In genomic region chr7:16582299-16582698, GRCm38 (mm10) we compare ENCODE assay signal across 15 mouse cellular contexts. TPM values are rescaled to one million over a fixed set of nuclear protein-coding genes. Genes with fewer than 3 reads are reported as not detected.
DNase-seq lines count a peak whose midpoint lies in the region; ATAC-seq and TF ChIP-seq lines count a peak whose summit lies in the region.
"Had no signal": no experiment of that assay in that cellular context is flagged by ENCODE, and none has a peak within 500 bp of the region (broad histone marks: within the 10 kb centered on the region; RNA-seq: fewer than 3 reads in every experiment).

No protein-coding gene starts in this region.

- H3K27ac ChIP-seq in liver, adult 2 months (replicated peaks; ENCODE audit: insufficient read depth, low read depth, low read length) = peak overlapping the region; percentile 46
- no peak overlapping the region for H3K27ac ChIP-seq in liver, embryonic 11.5 days (ENCODE audit: low read depth, low read length)
- peak overlapping the region; percentile 93 for H3K27ac ChIP-seq in heart, embryonic 16.5 days (ENCODE audit: low read length)
- 0 out of 2 replicates have a peak overlapping the region, but pooled peaks have one; percentile 20 for H3K27ac ChIP-seq in olfactory bulb, adult 2 months (ENCODE audit: insufficient read depth, low read depth, low read length)
- H3K27ac ChIP-seq: neural tube, embryonic 12.5 days had no signal

- intact Hi-C loops in heart, postnatal 10 days (cut with DNase I) = no loop called here
- intact Hi-C loops in left cerebral cortex, postnatal 10 days (cut with DNase I) = no loop called here

- no peak overlapping the region for H3K4me2 ChIP-seq in liver, embryonic 11.5 days
- peak overlapping the region; percentile 5; the same call in 1 of the 2 replicates for H3K4me2 ChIP-seq in heart, embryonic 16.5 days (ENCODE audit: low read depth, low read length)
- H3K4me2 ChIP-seq: midbrain, embryonic 15.5 days; neural tube, embryonic 12.5 days had no signal

- H3K4me1 ChIP-seq in liver, adult 2 months (ENCODE audit: control insufficient read depth, insufficient read depth, low read length) = peaks cover 34% of the 10 kb centered on the region
- peaks cover 14% of the 10 kb centered on the region for H3K4me1 ChIP-seq in liver, embryonic 11.5 days (replicated peaks; ENCODE audit: control insufficient read depth, insufficient read depth, low read length)
- H3K4me1 ChIP-seq in heart, embryonic 16.5 days (ENCODE audit: control insufficient read depth, insufficient read depth, low read length) = peaks cover 69% of the 10 kb centered on the region
- H3K4me1 ChIP-seq in olfactory bulb, adult 2 months (ENCODE audit: control insufficient read depth, insufficient read depth, low read length) = peaks cover 12% of the 10 kb centered on the region

- H3K36me3 ChIP-seq in liver, adult 2 months (ENCODE audit: control insufficient read depth, insufficient read depth, low read length) = no peaks in the 10 kb centered on the region
- no peaks in the 10 kb centered on the region for H3K36me3 ChIP-seq in liver, embryonic 11.5 days (ENCODE audit: control insufficient read depth, insufficient read depth, low read length)
- no peaks in the 10 kb centered on the region for H3K36me3 ChIP-seq in heart, embryonic 16.5 days (ENCODE audit: control insufficient read depth, insufficient read depth)
- H3K36me3 ChIP-seq: midbrain, embryonic 15.5 days; neural tube, embryonic 12.5 days had no signal

- no peak overlapping the region for H3K4me3 ChIP-seq in liver, adult 2 months (ENCODE audit: insufficient read depth, low read depth, low read length)
- H3K4me3 ChIP-seq in liver, embryonic 11.5 days (ENCODE audit: low read depth, low read length) = no peak overlapping the region
- no peak overlapping the region for H3K4me3 ChIP-seq in heart, embryonic 16.5 days (ENCODE audit: low read length)
- no peak overlapping the region for H3K4me3 ChIP-seq in olfactory bulb, adult 2 months (ENCODE audit: insufficient read depth, low read depth, low read length)
- H3K4me3 ChIP-seq: erythroblast, embryonic 14.5 days; midbrain, embryonic 15.5 days; neural tube, embryonic 12.5 days had no signal

- no peak overlapping the region for H3K9ac ChIP-seq in liver, adult 2 months (ENCODE audit: low read depth, low read length)
- H3K9ac ChIP-seq in liver, embryonic 11.5 days (ENCODE audit: low read depth, low read length) = no peak overlapping the region
- peak overlapping the region; percentile 24; the same call in 1 of the 2 replicates for H3K9ac ChIP-seq in heart, embryonic 16.5 days (ENCODE audit: low read length)
- H3K9ac ChIP-seq: midbrain, embryonic 15.5 days; neural tube, embryonic 12.5 days had no signal

- peak; percentile 14 to 28 for DNase-seq in heart, adult 18-20 months
- no peak for DNase-seq in heart, postnatal 10 days
- DNase-seq in liver, adult 2 months (ENCODE audit: extremely low read depth, low read depth, low spot score) = peak; percentile 68
- no peak for DNase-seq in liver, embryonic 11.5 days (ENCODE audit: low spot score)
- DNase-seq in left cerebral cortex, postnatal 10 days (ENCODE audit: extremely low spot score in 1 of 2, low spot score in 2 of 2) = no peak
- no peak for DNase-seq in right cerebral cortex, postnatal 14 days
- DNase-seq: embryo, embryonic 11 days; left cerebral cortex, postnatal 4 days; retina, postnatal 1 day; spleen, adult 18-20 months had no signal

- TF ChIP-seq CTCF in liver, adult 2 months (IDR thresholded peaks at IDR 0.05; ENCODE audit: low read depth, low read length) = no peak
- TF ChIP-seq CTCF in olfactory bulb, adult 2 months (IDR thresholded peaks at IDR 0.05; ENCODE audit: insufficient read depth, low read depth, low read length) = no peak

- no peak for ATAC-seq in liver, embryonic 11.5 days (replicated peaks; ENCODE audit: low FRiP score)
- ATAC-seq in heart, embryonic 16.5 days (replicated peaks; ENCODE audit: extremely low read depth, insufficient read depth, low FRiP score) = no peak
- ATAC-seq: midbrain, embryonic 15.5 days had no signal

- TF ChIP-seq POLR2A in liver, adult 2 months (IDR thresholded peaks at IDR 0.05; ENCODE audit: extremely low read depth, insufficient read depth, low read length) = no peak
- TF ChIP-seq POLR2A in olfactory bulb, adult 2 months (IDR thresholded peaks at IDR 0.05; ENCODE audit: insufficient read depth, low read depth, low read length) = no peak

- H3K27me3 ChIP-seq in liver, adult 2 months (ENCODE audit: control insufficient read depth, insufficient read depth, low read length) = no peaks in the 10 kb centered on the region
- no peaks in the 10 kb centered on the region for H3K27me3 ChIP-seq in liver, embryonic 11.5 days (replicated peaks; ENCODE audit: control insufficient read depth, insufficient read depth, low read length)
- no peaks in the 10 kb centered on the region for H3K27me3 ChIP-seq in heart, embryonic 16.5 days (ENCODE audit: control insufficient read depth, insufficient read depth, low read length)
- H3K27me3 ChIP-seq: midbrain, embryonic 15.5 days; neural tube, embryonic 12.5 days had no signal

- H3K9me3 ChIP-seq in liver, embryonic 11.5 days (ENCODE audit: control insufficient read depth, low read length) = no peaks in the 10 kb centered on the region
- no peaks in the 10 kb centered on the region for H3K9me3 ChIP-seq in heart, embryonic 16.5 days (replicated peaks; ENCODE audit: control insufficient read depth, low read length)
- H3K9me3 ChIP-seq: midbrain, embryonic 15.5 days; neural tube, embryonic 12.5 days had no signal

- peaks cover 31% of the 10 kb centered on the region for H3K79me2 ChIP-seq in liver, adult 2 months (ENCODE audit: control insufficient read depth, insufficient read depth, low read length)

- 10% methylated on average over 3 of the region's 3 CpGs for WGBS in liver, adult 2 months
- WGBS in liver, embryonic 11.5 days = 53% methylated on average over 3 of the region's 3 CpGs
- WGBS in heart, embryonic 16.5 days = 35% methylated on average over 3 of the region's 3 CpGs
- 56% methylated on average over 3 of the region's 3 CpGs for WGBS in olfactory bulb, adult 2 months

RNA-seq across cellular contexts. Expression of gene Arhgap35, which starts 32.5 kb away (rescaled TPM):
- total RNA-seq in heart, adult 18-20 months (2021) = 10 to 100 TPM; 31.8 to 33.9 TPM
- total RNA-seq in heart, postnatal 10 days (2021) = 10 to 100 TPM; 52.5 to 62.2 TPM
- 30.4 and 38.9 TPM in 2 replicates for total RNA-seq in liver, adult 2 months (2014; rRNA removed)
- 20.7 and 22.2 TPM in 2 replicates for polyA plus RNA-seq in liver, adult 2 months (2012; rRNA removed)
- 9.1 and 11.5 TPM in 2 replicates for polyA plus RNA-seq in liver, embryonic 11.5 days (2014; fragmentation: Nextera tagmentation; extraction: Ambion mirVana)
- polyA plus RNA-seq in heart, embryonic 16.5 days (2015; fragmentation: Nextera tagmentation; extraction: Ambion mirVana) = 12.9 and 16.0 TPM in 2 replicates
- polyA plus RNA-seq in olfactory bulb, adult 2 months (2012; ENCODE audit: insufficient read depth, insufficient read length, low replicate concordance, missing spikeins) = not detected in 2 replicates
- total RNA-seq in left cerebral cortex, postnatal 10 days (2021) = 100 to 1,000 TPM; 145 to 147 TPM

Comparison
In these comparisons a context has a peak if more than half of its experiments do, and no peak if none do; other contexts are left out.
1. DNase-seq: peak in heart, adult 18-20 months (2 of 2) and liver, adult 2 months (single experiment); none in heart, postnatal 10 days (0 of 2), liver, embryonic 11.5 days (single experiment), left cerebral cortex, postnatal 10 days (0 of 2) and right cerebral cortex, postnatal 14 days (single experiment).